Mouse (Mus musculus) hindbrain, embryonic 12.5 days (tissue): ENCODE results near the gene 1700003F12Rik. TPM values are rescaled to one million over a fixed set of nuclear protein-coding genes. Genes with fewer than 3 reads are reported as not detected.

Source experiments
- ATAC-seq: fragments of 200-750 bp; cut with Nextera tagmentation; 2 replicates; pipeline ENCODE4 v1.8.0; 2017; ENCODE audit warnings: moderate TSS enrichment; ENCODE audit not compliant: low FRiP score
- H3K27ac ChIP-seq: fragments of 300-500 bp; sonication (generic); 2 replicates; pipeline ENCODE4 v1.5.1; 2016; ENCODE audit warnings: mild to moderate bottlenecking
- H3K27me3 ChIP-seq: fragments of 300-500 bp; sonication (generic); 2 replicates; pipeline ENCODE4 v1.6.1; 2016; ENCODE audit warnings: mild to moderate bottlenecking
- H3K36me3 ChIP-seq: fragments of 300-500 bp; sonication (generic); 2 replicates; pipeline ENCODE4 v1.6.1; 2016; ENCODE audit warnings: mild to moderate bottlenecking
- H3K4me1 ChIP-seq: fragments of 300-500 bp; sonication (generic); 2 replicates; pipeline ENCODE4 v1.6.1; 2016
- H3K4me2 ChIP-seq: fragments of 300-500 bp; sonication (generic); replicated peaks from 2 replicates; pipeline ENCODE4 v1.6.1; 2016; ENCODE audit warnings: mild to moderate bottlenecking
- H3K4me3 ChIP-seq: fragments of 300-500 bp; sonication (generic); 2 replicates; pipeline ENCODE4 v1.5.1; 2016; ENCODE audit warnings: mild to moderate bottlenecking
- H3K9ac ChIP-seq: fragments of 300-500 bp; sonication (generic); 2 replicates; pipeline ENCODE4 v1.6.1; 2016; ENCODE audit warnings: mild to moderate bottlenecking, moderate library complexity
- H3K9me3 ChIP-seq: fragments of 300-500 bp; sonication (generic); replicated peaks from 2 replicates; pipeline ENCODE4 v1.6.1; 2016; ENCODE audit warnings: mild to moderate bottlenecking
- WGBS: fragments of 180-500 bp; shearing (Covaris S2); methylation state at CpG from one replicate; pipeline ENCODE4 v1.1.7; 2016; 5-methylcytosine and 5-hydroxymethylcytosine counted together
- polyA plus RNA-seq: library from polyadenylated mRNA; unstranded; fragments of >200 nt; fragmentation: Nextera tagmentation; extraction: Ambion mirVana; gene quantifications from 2 replicates; pipeline ENCODE4 v1.2.1, GENCODE M21; 2016

1700003F12Rik gene
- polyA plus RNA-seq, 1 experiment from 2014 or later, result 1.4 TPM

DNA sequence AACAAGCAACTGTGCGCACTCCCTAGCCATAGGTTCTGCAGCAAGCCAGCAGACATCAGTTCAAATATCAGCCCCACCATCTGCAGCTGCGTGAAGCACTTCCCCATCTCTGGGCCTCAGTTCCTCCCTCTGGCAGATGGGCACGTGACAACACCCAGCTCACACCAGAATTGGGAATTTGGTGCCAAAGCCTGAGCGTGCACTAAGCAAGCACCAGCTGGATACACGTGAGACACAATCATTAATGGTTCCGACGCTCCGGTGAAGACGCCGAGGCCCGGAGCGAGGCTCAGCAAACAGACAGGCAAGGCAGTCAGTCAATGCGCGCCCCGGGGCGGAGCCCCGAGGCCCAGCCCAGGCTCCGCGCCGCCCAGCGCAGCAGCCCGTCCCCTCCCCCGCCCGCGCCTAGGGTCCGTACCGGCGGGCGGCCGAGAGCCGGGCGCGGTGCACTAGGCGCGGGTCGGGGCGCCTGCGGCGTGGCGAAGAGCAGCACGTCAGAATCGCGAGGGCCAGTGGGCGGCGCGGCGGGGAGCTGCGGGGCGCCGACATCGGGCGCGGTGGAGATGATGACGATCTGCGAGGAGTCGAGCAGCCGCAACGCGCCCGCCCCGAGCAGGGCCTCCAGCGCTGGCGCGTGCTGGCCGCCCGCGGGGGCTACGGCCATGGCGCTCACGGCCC, 22.3 kb downstream of the 1700003F12Rik start:
- Histone ChIP-seq H3K4me1 (peaks cover 52% of the 10 kb centered on the region), H3K27me3 (no peaks in the 10 kb centered on the region)

DNA sequence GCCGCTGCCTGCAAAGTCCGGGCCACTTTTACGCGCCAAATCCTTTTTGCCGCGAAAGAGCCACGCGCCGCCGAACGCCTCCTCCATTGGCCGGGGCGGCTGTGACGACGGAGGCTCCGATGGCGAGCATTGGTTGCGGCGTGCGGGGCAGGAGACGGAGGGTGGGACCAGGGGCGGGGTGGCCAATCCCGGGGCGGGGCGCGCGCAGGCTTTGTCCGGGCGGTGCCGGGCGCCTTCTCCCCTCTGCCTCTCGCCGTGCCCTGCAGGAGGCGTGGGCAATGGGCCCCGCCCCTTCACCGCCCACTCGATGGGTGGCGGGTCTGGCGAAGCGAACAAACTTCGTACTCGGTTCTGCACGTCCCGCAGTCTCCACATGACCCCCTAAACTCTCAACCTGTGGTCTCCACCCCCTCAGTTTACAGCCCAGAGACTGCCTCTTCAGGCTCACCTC, 23.0 kb downstream of the 1700003F12Rik start, which contains the start of gene E2f1:
E2f1 (minus strand) TSS at position 57 of the 451 bp plus-strand sequence.
- peaks cover 51% of the 10 kb centered on the region for H3K4me1 ChIP-seq

More for the DNA sequence above, 22.3 kb downstream of the 1700003F12Rik start:
- Histone ChIP-seq H3K4me3 (peak overlapping the region; percentile 94), H3K9ac (peak overlapping the region; percentile 77), H3K36me3 (no peaks in the 10 kb centered on the region), H3K9me3 (no peaks in the 10 kb centered on the region), H3K4me2 (peak overlapping the region; percentile 93), H3K27ac (peak overlapping the region; percentile 89)
- WGBS, result 0% methylated on average over 53 of the region's 70 CpGs
- ATAC-seq, result peak; percentile 66

DNA sequence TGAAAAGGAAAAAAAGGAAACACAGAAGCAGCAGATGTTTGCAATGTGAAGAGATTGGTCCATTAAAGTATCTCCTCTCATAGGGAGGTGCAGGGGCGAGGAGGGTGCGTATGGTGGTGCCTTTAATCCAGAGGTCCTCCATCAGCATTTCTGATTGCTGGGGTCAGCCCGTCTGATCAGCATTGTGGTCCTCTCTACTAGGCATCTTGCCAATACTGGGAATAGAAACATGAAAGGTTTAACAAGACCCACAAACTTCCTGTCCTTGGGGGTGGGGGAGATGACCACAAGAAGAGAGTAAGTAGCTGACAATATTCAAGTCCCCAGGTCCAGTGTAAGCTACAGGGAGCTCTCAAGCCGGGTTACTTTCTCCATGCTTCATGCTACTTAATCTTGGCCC, 23.8 kb downstream of the 1700003F12Rik start:
- Histone ChIP-seq H3K9me3 (no peaks in the 10 kb centered on the region), H3K36me3 (no peaks in the 10 kb centered on the region), H3K27ac (peak overlapping the region; percentile 40; the same call in 1 of the 2 replicates), H3K4me3 (no peak overlapping the region), H3K4me2 (peak overlapping the region; percentile 93), H3K27me3 (no peaks in the 10 kb centered on the region), H3K9ac (no peak overlapping the region), H3K4me1 (peaks cover 43% of the 10 kb centered on the region)
- no peak for ATAC-seq
- WGBS, result 63% methylated on average over 4 of the region's 4 CpGs

More for the DNA sequence above, 23.0 kb downstream of the 1700003F12Rik start, which contains the start of gene E2f1:
- peak within 1 kb of the TSS; percentile 89 for H3K27ac ChIP-seq
- no peaks in the 10 kb centered on the region for H3K36me3 ChIP-seq
- H3K4me2 ChIP-seq, result peak within 1 kb of the TSS; percentile 93
- peak; percentile 96 for ATAC-seq
- H3K9ac ChIP-seq, result peak within 1 kb of the TSS; percentile 77
- H3K27me3 ChIP-seq, result no peaks in the 10 kb centered on the region
- peak within 1 kb of the TSS; percentile 94 for H3K4me3 ChIP-seq
- H3K9me3 ChIP-seq, result no peaks in the 10 kb centered on the region
- WGBS, result 0% methylated on average over 33 of the region's 44 CpGs

DNA sequence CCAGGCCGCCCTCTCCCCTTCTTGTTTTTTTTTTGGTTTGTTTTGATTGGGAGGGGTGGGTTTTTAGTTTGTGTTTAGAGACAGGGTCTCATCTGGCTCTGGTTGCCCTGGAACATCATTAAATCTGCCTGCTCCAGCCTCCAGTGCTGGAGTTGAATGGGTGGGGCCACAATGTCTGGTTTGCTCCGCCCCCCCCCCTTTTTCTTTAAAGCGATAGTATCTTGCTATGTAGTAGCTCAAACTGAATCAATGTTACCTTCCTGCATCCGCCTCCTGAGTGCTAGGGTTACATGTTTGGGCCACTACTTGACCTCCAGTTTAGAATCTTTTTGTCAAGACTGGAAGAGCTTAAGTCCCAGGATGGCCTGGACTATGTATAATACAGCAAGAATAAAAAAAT, 24.4 kb downstream of the 1700003F12Rik start:
- Histone ChIP-seq H3K27me3 (no peaks in the 10 kb centered on the region), H3K4me3 (no peak overlapping the region), H3K36me3 (no peaks in the 10 kb centered on the region), H3K9ac (no peak overlapping the region), H3K9me3 (no peaks in the 10 kb centered on the region), H3K4me1 (peaks cover 38% of the 10 kb centered on the region), H3K4me2 (no peak overlapping the region), H3K27ac (no peak overlapping the region)
- WGBS, result 84% methylated on average over 4 of the region's 4 CpGs
- no peak for ATAC-seq

DNA sequence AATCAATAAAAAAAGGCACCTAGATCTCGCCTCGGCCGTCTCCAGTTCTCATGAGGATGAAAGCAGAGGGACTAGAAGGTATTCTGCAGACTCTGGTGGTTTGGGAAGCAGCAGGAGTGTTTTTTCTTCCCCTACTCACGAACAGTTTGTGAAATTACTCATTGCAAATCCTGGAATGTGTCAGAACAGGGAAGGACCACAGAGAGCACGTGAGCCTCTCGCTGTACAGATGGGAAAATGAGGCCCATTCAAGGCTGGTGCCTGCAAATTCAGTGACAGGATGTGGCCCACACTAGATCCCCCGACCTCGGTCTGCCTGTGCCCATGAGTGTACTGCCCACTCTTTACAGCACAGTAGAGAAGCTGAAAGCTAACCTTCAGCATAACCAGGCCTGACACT, 25.1 kb downstream of the 1700003F12Rik start:
- peaks cover 38% of the 10 kb centered on the region for H3K4me1 ChIP-seq
- 78% methylated on average over 8 of the region's 8 CpGs for WGBS
- ATAC-seq, result no peak
- no peaks in the 10 kb centered on the region for H3K9me3 ChIP-seq
- no peaks in the 10 kb centered on the region for H3K27me3 ChIP-seq
- peak overlapping the region; percentile 55; the same call in 1 of the 2 replicates for H3K27ac ChIP-seq
- H3K9ac ChIP-seq, result no peak overlapping the region
- H3K4me2 ChIP-seq, result no peak overlapping the region
- H3K36me3 ChIP-seq, result no peaks in the 10 kb centered on the region
- no peak overlapping the region for H3K4me3 ChIP-seq

DNA sequence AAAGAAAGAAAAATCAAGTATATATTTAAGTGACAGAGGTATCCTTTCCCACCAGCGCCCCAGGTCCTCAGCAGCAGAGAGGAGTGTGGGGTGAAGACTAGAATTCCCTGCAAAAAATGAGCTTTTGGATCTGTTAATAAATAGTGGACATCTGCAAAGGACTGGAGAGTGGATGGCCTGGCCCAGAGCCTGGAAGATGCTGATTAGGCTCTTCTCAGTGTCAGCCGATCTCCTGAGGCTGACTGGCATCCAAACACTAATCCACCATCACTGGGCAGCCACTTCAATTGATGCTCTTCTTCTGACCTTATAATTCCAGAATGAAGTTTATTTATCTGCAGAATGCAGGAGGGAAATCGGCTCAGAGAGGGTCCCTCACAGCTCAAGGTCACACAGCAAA, 26.1 kb downstream of the 1700003F12Rik start:
- Histone ChIP-seq H3K36me3 (no peaks in the 10 kb centered on the region), H3K9me3 (no peaks in the 10 kb centered on the region), H3K27me3 (no peaks in the 10 kb centered on the region), H3K4me2 (no peak overlapping the region), H3K4me3 (no peak overlapping the region), H3K27ac (no peak overlapping the region), H3K4me1 (peaks cover 40% of the 10 kb centered on the region), H3K9ac (no peak overlapping the region)
- ATAC-seq, result no peak
- 86% methylated on average over 3 of the region's 3 CpGs for WGBS

DNA sequence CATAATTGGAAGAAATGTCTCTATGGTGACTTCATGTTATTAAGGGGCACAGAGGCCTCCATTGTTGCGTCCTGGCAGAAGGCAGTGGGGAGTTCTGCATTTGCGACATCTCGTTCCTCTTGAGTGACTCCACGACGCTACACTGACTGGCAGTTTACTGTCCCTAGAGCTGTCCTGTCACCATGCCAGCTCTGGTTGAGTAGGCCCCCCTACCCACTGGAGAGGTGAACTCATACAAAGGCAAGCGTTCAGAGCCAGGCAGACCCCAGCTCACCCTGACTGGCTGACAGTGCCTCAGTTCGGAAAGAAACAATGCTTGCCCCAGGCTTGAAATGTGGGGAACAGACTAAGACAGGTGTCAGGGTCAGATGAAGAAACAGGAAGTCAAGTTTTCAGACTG, 27.4 kb downstream of the 1700003F12Rik start:
- Histone ChIP-seq H3K27me3 (no peaks in the 10 kb centered on the region), H3K9ac (no peak overlapping the region), H3K36me3 (no peaks in the 10 kb centered on the region), H3K4me3 (no peak overlapping the region), H3K27ac (0 out of 2 replicates have a peak overlapping the region, but pooled peaks have one; percentile 42), H3K4me2 (no peak overlapping the region), H3K9me3 (no peaks in the 10 kb centered on the region), H3K4me1 (peaks cover 27% of the 10 kb centered on the region)
- no peak for ATAC-seq
- WGBS, result 26% methylated on average over 7 of the region's 7 CpGs

DNA sequence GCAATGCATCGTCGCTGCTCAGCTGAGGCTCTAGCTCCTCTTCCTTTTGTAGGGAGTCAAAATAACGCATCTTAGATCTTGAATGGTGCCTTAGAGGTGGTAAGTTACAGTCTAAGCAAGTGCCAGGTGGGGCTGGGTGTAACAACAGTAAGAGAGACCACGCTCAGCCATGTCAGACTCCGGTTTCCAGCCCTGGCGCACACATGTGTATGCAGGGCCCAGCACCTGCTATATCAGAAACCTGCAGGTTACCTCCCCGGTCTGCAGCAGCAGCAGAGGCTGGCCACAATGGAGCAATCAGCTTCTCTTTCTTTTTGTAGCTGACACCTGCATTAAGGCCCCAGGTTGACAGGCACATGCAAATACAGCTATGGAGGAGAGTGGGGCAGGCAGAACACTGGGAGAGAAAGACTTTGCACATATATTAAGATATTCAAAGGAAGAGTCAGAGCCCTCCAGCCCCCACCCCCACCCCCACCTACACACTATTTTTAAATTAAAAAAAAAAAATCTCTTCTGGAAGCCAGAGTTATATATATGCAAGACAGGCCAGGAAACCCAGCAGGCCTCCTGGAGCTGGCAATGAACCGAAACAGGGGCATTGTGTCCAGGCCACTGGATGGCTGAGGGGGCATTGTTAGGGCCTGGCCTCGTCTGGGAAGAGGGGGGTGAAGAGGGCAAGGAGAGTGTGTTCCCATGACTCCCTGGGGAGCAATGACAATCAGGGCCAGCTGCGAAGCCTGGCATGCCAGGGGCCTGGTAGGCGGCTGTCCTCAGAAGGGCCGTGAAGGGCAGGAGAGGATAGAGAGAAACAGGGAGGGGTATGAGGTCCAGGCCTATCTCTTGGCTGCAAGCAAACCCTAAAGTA, 30.2 kb downstream of the 1700003F12Rik start:
- 21% methylated on average over 12 of the region's 12 CpGs for WGBS
- peaks cover 19% of the 10 kb centered on the region for H3K4me1 ChIP-seq

DNA sequence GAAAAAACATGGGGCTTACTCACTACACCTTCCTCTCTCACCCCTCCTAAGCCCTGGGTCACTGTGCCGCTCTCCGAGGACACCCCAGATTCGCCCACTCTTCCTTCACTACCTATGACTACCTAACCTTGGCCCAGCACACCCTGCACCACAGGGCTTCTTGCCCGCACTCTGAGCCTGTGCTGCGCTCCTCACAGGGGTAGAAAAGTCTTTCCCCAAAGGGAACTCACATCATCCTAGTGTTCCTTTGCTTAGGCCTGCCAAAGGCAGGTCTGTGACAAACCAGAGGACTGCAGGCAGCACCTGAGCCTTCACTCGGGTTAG, 30.8 kb downstream of the 1700003F12Rik start:
- Histone ChIP-seq H3K36me3 (no peaks in the 10 kb centered on the region), H3K4me2 (no peak overlapping the region), H3K27ac (peak overlapping the region; percentile 75), H3K9ac (no peak overlapping the region), H3K4me3 (no peak overlapping the region), H3K9me3 (no peaks in the 10 kb centered on the region), H3K4me1 (peaks cover 18% of the 10 kb centered on the region), H3K27me3 (no peaks in the 10 kb centered on the region)
- ATAC-seq, result no peak
- WGBS, result 52% methylated on average over 6 of the region's 6 CpGs

More for the DNA sequence above, 30.2 kb downstream of the 1700003F12Rik start:
- Histone ChIP-seq H3K27ac (peak overlapping the region; percentile 75), H3K9ac (0 out of 2 replicates have a peak overlapping the region, but pooled peaks have one; percentile 38), H3K36me3 (no peaks in the 10 kb centered on the region), H3K9me3 (no peaks in the 10 kb centered on the region), H3K4me3 (no peak overlapping the region), H3K27me3 (no peaks in the 10 kb centered on the region), H3K4me2 (no peak overlapping the region)
- peak; percentile 82 for ATAC-seq

DNA sequence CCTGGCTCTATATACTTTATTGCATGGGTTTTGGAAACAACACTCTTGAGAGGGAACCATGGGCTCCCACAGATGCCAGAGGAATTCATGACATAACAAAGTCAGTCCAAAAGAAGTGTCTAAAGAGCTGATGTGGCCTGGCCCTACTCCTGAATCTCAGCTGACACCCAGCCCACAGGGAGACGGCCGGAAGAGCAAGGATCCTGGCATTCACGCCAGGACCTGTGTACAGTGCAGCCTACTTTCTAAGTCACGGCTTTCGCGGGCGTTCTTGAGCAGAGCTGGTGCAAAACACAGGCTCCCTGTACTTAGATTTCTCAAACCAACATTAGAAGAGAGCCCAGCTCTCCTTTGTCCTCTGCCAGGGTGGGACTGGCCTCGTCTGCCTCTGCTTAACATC, 33.7 kb downstream of the 1700003F12Rik start:
- no peaks in the 10 kb centered on the region for H3K27me3 ChIP-seq
- H3K27ac ChIP-seq, result no peak overlapping the region
- WGBS, result 76% methylated on average over 8 of the region's 8 CpGs

DNA sequence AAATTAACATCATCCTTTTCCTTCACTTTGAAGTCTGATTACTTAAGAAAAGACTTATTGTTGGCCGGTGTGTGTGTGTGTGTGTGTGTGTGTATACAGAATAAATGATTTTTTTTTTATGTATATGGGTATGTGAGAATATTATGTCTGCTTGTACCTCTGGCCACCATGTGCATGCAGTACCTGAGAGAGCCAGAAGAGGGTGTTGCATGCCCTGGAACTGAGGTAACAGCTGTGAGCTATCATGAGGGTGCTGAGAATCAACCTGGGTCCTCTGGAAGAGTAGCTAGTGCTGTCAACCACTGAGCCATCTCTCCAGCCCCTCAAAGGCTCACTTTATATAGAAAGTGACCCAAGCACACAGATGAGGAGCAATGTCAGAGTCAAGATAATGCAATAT, 34.5 kb downstream of the 1700003F12Rik start:
- whole genome bisulfite sequencing, result 95% methylated on average over 1 of the region's 1 CpGs
- no peak for ATAC-seq

More for the DNA sequence above, 33.7 kb downstream of the 1700003F12Rik start:
- Histone ChIP-seq H3K4me2 (no peak overlapping the region), H3K9me3 (no peaks in the 10 kb centered on the region), H3K4me1 (peaks cover 35% of the 10 kb centered on the region), H3K36me3 (no peaks in the 10 kb centered on the region), H3K9ac (no peak overlapping the region), H3K4me3 (no peak overlapping the region)
- ATAC-seq, result no peak

More for the DNA sequence above, 34.5 kb downstream of the 1700003F12Rik start:
- no peak overlapping the region for H3K9ac ChIP-seq
- no peak overlapping the region for H3K27ac ChIP-seq
- peaks cover 36% of the 10 kb centered on the region for H3K4me1 ChIP-seq
- H3K9me3 ChIP-seq, result no peaks in the 10 kb centered on the region
- H3K4me2 ChIP-seq, result no peak overlapping the region
- H3K4me3 ChIP-seq, result no peak overlapping the region
- H3K27me3 ChIP-seq, result no peaks in the 10 kb centered on the region
- no peaks in the 10 kb centered on the region; the same call in 1 of the 2 replicates for H3K36me3 ChIP-seq
